Comparison of ENCODE assay signal across 10 mouse cellular contexts in the genomic region with DNA sequence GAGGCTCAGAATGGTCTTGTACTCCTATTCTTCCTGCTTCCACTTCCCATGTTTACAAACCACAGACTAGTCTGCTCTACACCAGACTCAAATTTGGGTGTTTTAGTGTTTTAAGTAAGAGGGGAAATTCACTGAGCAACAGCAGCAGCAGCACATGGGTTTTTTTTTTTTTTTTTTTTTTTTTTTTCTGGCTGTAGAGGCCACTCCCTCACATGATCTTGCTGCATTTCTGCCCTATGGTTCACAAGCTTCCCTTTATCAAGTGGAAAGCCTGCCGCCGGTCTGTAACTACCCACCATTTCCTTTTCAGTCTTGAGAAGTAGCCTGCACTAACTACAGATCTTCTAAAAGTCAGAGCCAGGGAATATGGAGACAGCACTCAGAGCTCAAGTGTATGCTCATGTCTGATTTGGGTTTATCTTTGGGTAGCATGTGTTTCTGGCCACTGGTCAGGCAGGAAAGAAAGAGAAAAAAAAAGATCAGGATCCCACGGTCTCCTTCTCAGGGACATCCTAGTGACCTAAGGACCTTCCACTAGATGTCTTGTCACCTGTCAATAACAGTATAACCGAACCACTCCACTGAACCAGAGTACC. TPM values are rescaled to one million over a fixed set of nuclear protein-coding genes. Genes with fewer than 3 reads are reported as not detected.
DNase-seq lines count a peak whose midpoint lies in the region; ATAC-seq and TF ChIP-seq lines count a peak whose summit lies in the region.
"Had no signal": no experiment of that assay in that cellular context is flagged by ENCODE, and none has a peak within 500 bp of the region (broad histone marks: within the 10 kb centered on the region; RNA-seq: fewer than 3 reads in every experiment).

No protein-coding gene starts in this region.

- DNase-seq in lung, postnatal 10 days = no peak
- peak; percentile 50 for DNase-seq in c-Kit-positive CD71-positive TER-119-positive erythroid progenitor cells, embryonic 14.5 days (ENCODE audit: low spot score)
- DNase-seq in limb, embryonic 14.5 days (ENCODE audit: low spot score) = no peak
- DNase-seq in cerebellum, adult 8-10 months = no peak
- DNase-seq: heart, postnatal 4 days had no signal

- no peak overlapping the region for H3K9ac ChIP-seq in lung, embryonic 16.5 days (ENCODE audit: low read length)
- no peak overlapping the region for H3K9ac ChIP-seq in limb, embryonic 14.5 days (ENCODE audit: low read depth, low read length, severe bottlenecking)
- H3K9ac ChIP-seq in stomach, embryonic 15.5 days = no peak overlapping the region
- H3K9ac ChIP-seq: forebrain, embryonic 12.5 days; midbrain, embryonic 15.5 days had no signal

- no peaks in the 10 kb centered on the region for H3K9me3 ChIP-seq in lung, embryonic 16.5 days (ENCODE audit: control insufficient read depth, low read length)
- H3K9me3 ChIP-seq in limb, embryonic 14.5 days (ENCODE audit: control insufficient read depth, low read length) = no peaks in the 10 kb centered on the region
- H3K9me3 ChIP-seq in stomach, embryonic 15.5 days = no peaks in the 10 kb centered on the region
- H3K9me3 ChIP-seq: forebrain, embryonic 12.5 days; midbrain, embryonic 15.5 days had no signal

- no peak overlapping the region for H3K4me3 ChIP-seq in lung, embryonic 16.5 days (ENCODE audit: low read length)
- H3K4me3 ChIP-seq in limb, embryonic 14.5 days (replicated peaks; ENCODE audit: low read length) = no peak overlapping the region
- H3K4me3 ChIP-seq in stomach, embryonic 15.5 days (replicated peaks) = no peak overlapping the region
- H3K4me3 ChIP-seq: forebrain, embryonic 12.5 days; midbrain, embryonic 15.5 days had no signal

- H3K27ac ChIP-seq in lung, embryonic 16.5 days (ENCODE audit: low read length) = peak overlapping the region; percentile 78
- H3K27ac ChIP-seq in limb, embryonic 14.5 days (replicated peaks; ENCODE audit: low read depth, low read length) = 0 out of 2 replicates have a peak overlapping the region, but pooled peaks have one; percentile 33
- peak overlapping the region; percentile 54 for H3K27ac ChIP-seq in stomach, embryonic 15.5 days
- H3K27ac ChIP-seq: forebrain, embryonic 12.5 days; midbrain, embryonic 15.5 days had no signal

- no peaks in the 10 kb centered on the region for H3K27me3 ChIP-seq in lung, embryonic 16.5 days (ENCODE audit: control insufficient read depth, insufficient read depth, low read depth, low read length)
- no peaks in the 10 kb centered on the region for H3K27me3 ChIP-seq in limb, embryonic 14.5 days (ENCODE audit: control insufficient read depth, insufficient read depth, low read length)
- H3K27me3 ChIP-seq in stomach, embryonic 15.5 days (replicated peaks) = no peaks in the 10 kb centered on the region
- H3K27me3 ChIP-seq: forebrain, embryonic 12.5 days; midbrain, embryonic 15.5 days had no signal

- no peak for TF ChIP-seq POLR2A in limb, embryonic 14.5 days (IDR thresholded peaks at IDR 0.05; ENCODE audit: borderline replicate concordance, extremely low read depth, insufficient read depth, insufficient read length)

- no peak overlapping the region for H3K4me2 ChIP-seq in lung, embryonic 16.5 days (ENCODE audit: low read depth, low read length)
- no peak overlapping the region for H3K4me2 ChIP-seq in limb, embryonic 14.5 days (replicated peaks; ENCODE audit: low read depth, low read length, severe bottlenecking)
- H3K4me2 ChIP-seq in stomach, embryonic 15.5 days = no peak overlapping the region
- H3K4me2 ChIP-seq: forebrain, embryonic 12.5 days; midbrain, embryonic 15.5 days had no signal

- 29% methylated on average over 4 of the region's 4 CpGs for WGBS in lung, embryonic 16.5 days
- WGBS in limb, embryonic 14.5 days = 53% methylated on average over 4 of the region's 4 CpGs
- 46% methylated on average over 4 of the region's 4 CpGs for WGBS in stomach, embryonic 15.5 days

- 0 out of 2 replicates have a peak, but pooled peaks have one; percentile 13 for ATAC-seq in lung, embryonic 16.5 days (ENCODE audit: low read depth)
- ATAC-seq in limb, embryonic 14.5 days (ENCODE audit: low FRiP score, low read depth) = no peak
- no peak for ATAC-seq in stomach, embryonic 15.5 days (ENCODE audit: insufficient read depth, low FRiP score, low read depth)
- ATAC-seq in erythroblast, adult 5-6 weeks (replicated peaks; ENCODE audit: low FRiP score, poor library complexity, severe bottlenecking) = no peak
- ATAC-seq: midbrain, embryonic 15.5 days had no signal

- H3K36me3 ChIP-seq in lung, embryonic 16.5 days (ENCODE audit: control insufficient read depth, insufficient read depth, low read length) = no peaks in the 10 kb centered on the region
- no peaks in the 10 kb centered on the region for H3K36me3 ChIP-seq in limb, embryonic 14.5 days (ENCODE audit: control insufficient read depth, insufficient read depth, low read length)
- no peaks in the 10 kb centered on the region for H3K36me3 ChIP-seq in stomach, embryonic 15.5 days
- H3K36me3 ChIP-seq: forebrain, embryonic 12.5 days; midbrain, embryonic 15.5 days had no signal

- peaks cover 27% of the 10 kb centered on the region for H3K4me1 ChIP-seq in lung, embryonic 16.5 days (replicated peaks; ENCODE audit: control insufficient read depth, insufficient read depth, low read length)
- peaks cover 17% of the 10 kb centered on the region for H3K4me1 ChIP-seq in limb, embryonic 14.5 days (ENCODE audit: control insufficient read depth, insufficient read depth, low read length)
- H3K4me1 ChIP-seq in stomach, embryonic 15.5 days = peaks cover 18% of the 10 kb centered on the region; the same call in 1 of the 2 replicates

RNA-seq across cellular contexts. Expression of a gene that starts 11.4 kb away (rescaled TPM):
- 15.9 and 17.7 TPM in 2 replicates for polyA plus RNA-seq in lung, embryonic 16.5 days (2015; fragmentation: Nextera tagmentation; extraction: Ambion mirVana)
- 10.9 and 12.6 TPM in 2 replicates for polyA plus RNA-seq in limb, embryonic 14.5 days (2012; rRNA removed)
- polyA plus RNA-seq in limb, embryonic 14.5 days (2014; fragmentation: Nextera tagmentation; extraction: Ambion mirVana) = 16.5 and 20.7 TPM in 2 replicates
- 48.5 and 57.0 TPM in 2 replicates for polyA plus RNA-seq in stomach, embryonic 15.5 days (2015; fragmentation: Nextera tagmentation; extraction: Ambion mirVana)
- not detected in 2 replicates for total RNA-seq in erythroblast, adult 5-6 weeks (2015; ENCODE audit: low replicate concordance)
- not detected in 2 replicates for total RNA-seq in erythroblast, adult 5-6 weeks (2017; ENCODE audit: low replicate concordance)
